ENCODE assay signal across 7 mouse cellular contexts in genomic region chr7:29124970-29125369, GRCm38 (mm10). TPM values are rescaled to one million over a fixed set of nuclear protein-coding genes. Genes with fewer than 3 reads are reported as not detected.
DNase-seq lines count a peak whose midpoint lies in the region; ATAC-seq and TF ChIP-seq lines count a peak whose summit lies in the region.

Ryr1 (minus strand) TSS chr7:29125179.

- peaks cover 19% of the 10 kb centered on the region for H3K4me1 ChIP-seq in G1E (ENCODE audit: insufficient read depth, low read depth, low read length)
- peaks cover 9% of the 10 kb centered on the region for H3K4me1 ChIP-seq in forebrain, embryonic 15.5 days
- peaks cover 7% of the 10 kb centered on the region for H3K4me1 ChIP-seq in hindbrain, embryonic 16.5 days (ENCODE audit: control insufficient read depth, insufficient read depth, low read depth, low read length)
- H3K4me1 ChIP-seq in liver, embryonic 11.5 days (replicated peaks; ENCODE audit: control insufficient read depth, insufficient read depth, low read length) = peaks cover 15% of the 10 kb centered on the region

- peak within 1 kb of the TSS; percentile 60; the same call in 1 of the 2 replicates for H3K4me3 ChIP-seq in G1E (ENCODE audit: low read depth, low read length)
- H3K4me3 ChIP-seq in forebrain, embryonic 15.5 days = peak within 1 kb of the TSS; percentile 36
- H3K4me3 ChIP-seq in hindbrain, embryonic 16.5 days (ENCODE audit: low read length) = peak within 1 kb of the TSS; percentile 33
- H3K4me3 ChIP-seq in liver, embryonic 11.5 days (ENCODE audit: low read depth, low read length) = peak within 1 kb of the TSS; percentile 47

- 2% methylated on average over 16 of the region's 16 CpGs for WGBS in forebrain, embryonic 15.5 days
- 0% methylated on average over 16 of the region's 16 CpGs for WGBS in hindbrain, embryonic 16.5 days
- WGBS in liver, embryonic 11.5 days = under 1% methylated on average over 16 of the region's 16 CpGs

- H3K36me3 ChIP-seq in G1E (replicated peaks) = no peaks in the 10 kb centered on the region
- H3K36me3 ChIP-seq in forebrain, embryonic 15.5 days = no peaks in the 10 kb centered on the region
- no peaks in the 10 kb centered on the region for H3K36me3 ChIP-seq in hindbrain, embryonic 16.5 days (ENCODE audit: control insufficient read depth, insufficient read depth, low read length)
- H3K36me3 ChIP-seq in liver, embryonic 11.5 days (ENCODE audit: control insufficient read depth, insufficient read depth, low read length) = no peaks in the 10 kb centered on the region

- H3K27ac ChIP-seq in forebrain, embryonic 15.5 days (replicated peaks) = no peak within 1 kb of the TSS
- H3K27ac ChIP-seq in hindbrain, embryonic 16.5 days (ENCODE audit: low read depth, low read length) = no peak within 1 kb of the TSS
- H3K27ac ChIP-seq in liver, embryonic 11.5 days (ENCODE audit: low read depth, low read length) = no peak within 1 kb of the TSS

- H3K4me2 ChIP-seq in forebrain, embryonic 15.5 days (replicated peaks) = peak within 1 kb of the TSS; percentile 61
- H3K4me2 ChIP-seq in hindbrain, embryonic 16.5 days (ENCODE audit: low read length) = peak within 1 kb of the TSS; percentile 66
- H3K4me2 ChIP-seq in liver, embryonic 11.5 days = peak within 1 kb of the TSS; percentile 75

- peak within 1 kb of the TSS; percentile 38 for H3K9ac ChIP-seq in forebrain, embryonic 15.5 days (replicated peaks)
- H3K9ac ChIP-seq in hindbrain, embryonic 16.5 days (ENCODE audit: low read depth, low read length) = peak within 1 kb of the TSS; percentile 48
- H3K9ac ChIP-seq in liver, embryonic 11.5 days (ENCODE audit: low read depth, low read length) = peak within 1 kb of the TSS; percentile 57; the same call in 1 of the 2 replicates

- ATAC-seq in G1E (ENCODE audit: extremely low read depth, insufficient number of reproducible peaks, low FRiP score, poor library complexity, severe bottlenecking) = peak; percentile 54
- ATAC-seq in forebrain, embryonic 15.5 days (replicated peaks) = peak; percentile 73; the same call in 1 of the 2 replicates
- ATAC-seq in hindbrain, embryonic 16.5 days = no peak
- peak; percentile 86 for ATAC-seq in liver, embryonic 11.5 days (replicated peaks; ENCODE audit: low FRiP score)
- peak; percentile 72 for ATAC-seq in monocyte, adult 5-6 weeks (replicated peaks; ENCODE audit: insufficient number of reproducible peaks, low FRiP score, low TSS enrichment, poor library complexity, severe bottlenecking)

- no peaks in the 10 kb centered on the region for H3K9me3 ChIP-seq in G1E (replicated peaks)
- no peaks in the 10 kb centered on the region for H3K9me3 ChIP-seq in forebrain, embryonic 15.5 days
- no peaks in the 10 kb centered on the region for H3K9me3 ChIP-seq in hindbrain, embryonic 16.5 days (ENCODE audit: control insufficient read depth, low read length)
- no peaks in the 10 kb centered on the region for H3K9me3 ChIP-seq in liver, embryonic 11.5 days (ENCODE audit: control insufficient read depth, low read length)

- DNase-seq in G1E (ENCODE audit: low spot score) = peak; percentile 38
- peak; percentile 87 for DNase-seq in adrenal gland, postnatal 14 days
- peak; percentile 72 for DNase-seq in liver, embryonic 11.5 days (ENCODE audit: low spot score)
- peak; percentile 82 for DNase-seq in thymus, postnatal 4 days

- no peak for TF ChIP-seq CTCF in G1E (IDR thresholded peaks at IDR 0.05; ENCODE audit: low read depth, low read length)

- H3K27me3 ChIP-seq in G1E (ENCODE audit: insufficient read depth, low read length) = peaks cover 23% of the 10 kb centered on the region
- H3K27me3 ChIP-seq in forebrain, embryonic 15.5 days = no peaks in the 10 kb centered on the region
- peaks cover 3% of the 10 kb centered on the region for H3K27me3 ChIP-seq in hindbrain, embryonic 16.5 days (replicated peaks; ENCODE audit: control insufficient read depth, insufficient read depth, low read length)
- no peaks in the 10 kb centered on the region for H3K27me3 ChIP-seq in liver, embryonic 11.5 days (replicated peaks; ENCODE audit: control insufficient read depth, insufficient read depth, low read length)

RNA-seq across cellular contexts. Expression of gene Ryr1, which starts in this region (rescaled TPM):
- total RNA-seq in G1E (2014; fragmentation: Nextera tagmentation) (0.30 and 0.73 TPM in 2 replicates), G1E (2017) (0.17 and 0.38 TPM in 2 replicates)
- under 0.01 TPM in 2 replicates for polyA plus RNA-seq in G1E (2012)
- total RNA-seq in adrenal gland, postnatal 14 days (2021) = 0.11 and 0.19 TPM in 2 replicates
- polyA plus RNA-seq in forebrain, embryonic 15.5 days (2015; fragmentation: Nextera tagmentation; extraction: Ambion mirVana) = 13.3 and 15.6 TPM in 2 replicates
- 9.2 and 11.0 TPM in 2 replicates for polyA plus RNA-seq in hindbrain, embryonic 16.5 days (2015; fragmentation: Nextera tagmentation; extraction: Ambion mirVana)
- polyA plus RNA-seq in liver, embryonic 11.5 days (2014; fragmentation: Nextera tagmentation; extraction: Ambion mirVana) = 0.52 and 0.71 TPM in 2 replicates
- 2.3 to 3.1 TPM (median 2.3 TPM) in 3 replicates for total RNA-seq in monocyte, adult 5-6 weeks (2017)

Comparison
In these comparisons a context has a peak if more than half of its experiments do, and no peak if none do; other contexts are left out.
1. Peak in DNase-seq, ATAC-seq and H3K4me3 ChIP-seq in G1E; RNA of the gene not detected or under 1 TPM.
2. Peak in DNase-seq in adrenal gland, postnatal 14 days; RNA of the gene not detected or under 1 TPM.
3. Peak in DNase-seq, ATAC-seq, H3K4me3 ChIP-seq, H3K9ac ChIP-seq and H3K4me2 ChIP-seq in liver, embryonic 11.5 days; RNA of the gene not detected or under 1 TPM.